Mouse (Mus musculus) urinary bladder, postnatal 4 days (tissue): ENCODE measurements at regions not wholly inside any gene's neighbourhood (a gene's known extent, or its start where the extent isn't known, plus 50 kb on each side); places are given as distances from the start of the nearest gene placed in this dataset.

Experiments
- DNase-seq, 2 experiments: peaks; one replicate each; pipeline ENCODE4 v3.0.0; 2021 to 2022; ENCODE audit warnings: low spot score in 2 of 2

DNA sequence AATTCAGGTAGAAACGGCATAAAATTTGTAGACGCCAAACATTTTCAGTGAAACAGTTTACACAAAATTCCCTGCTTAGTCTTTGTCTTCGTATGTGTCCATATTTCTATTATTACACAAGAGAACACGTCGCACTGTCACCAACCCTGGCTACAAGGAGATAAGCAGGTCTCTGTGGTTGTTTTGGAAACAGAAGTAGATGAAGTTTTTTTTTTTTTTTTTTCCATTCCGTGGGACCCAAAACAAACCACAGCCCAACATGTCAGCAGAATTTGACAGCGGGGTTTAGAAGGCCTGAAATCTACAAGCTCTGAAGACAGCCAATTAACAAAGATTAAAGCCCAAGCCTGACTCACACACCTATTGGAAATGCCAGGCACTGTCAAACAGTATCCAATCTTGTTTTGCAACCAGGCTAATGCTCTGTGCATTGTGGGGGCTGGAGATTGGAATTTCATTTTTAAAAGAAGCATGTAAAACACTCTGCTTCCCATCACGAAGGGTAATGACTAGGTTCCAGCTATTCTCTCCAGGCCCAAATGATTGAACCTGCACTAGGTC, 428.5 kb upstream of the Btbd3 start:
- DNase-seq = no peak

DNA sequence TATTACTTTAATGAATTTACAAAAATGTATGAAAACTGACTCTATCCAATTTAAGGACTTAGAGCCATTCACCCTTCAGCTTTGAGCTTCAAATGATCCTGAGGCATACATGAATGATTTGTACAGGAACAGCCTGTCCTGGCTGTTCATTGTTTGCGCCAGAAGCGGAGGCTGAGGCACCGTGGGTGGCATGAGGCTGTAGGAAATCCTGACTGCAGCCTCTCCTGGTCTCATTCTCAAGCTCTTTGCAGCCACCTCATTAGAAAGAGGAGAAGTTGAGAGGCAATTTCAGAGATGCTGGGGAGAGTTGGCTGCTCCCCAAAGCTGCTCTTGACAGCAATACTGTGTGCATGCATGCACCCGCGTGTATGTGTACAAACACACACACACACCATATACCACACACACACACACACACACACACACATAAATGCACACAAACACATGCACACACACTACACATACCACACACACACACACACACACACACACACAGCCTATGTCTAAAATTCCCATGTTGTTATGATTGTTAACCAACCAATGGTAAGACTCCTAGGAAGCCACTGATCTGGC, 434.9 kb upstream of the Btbd3 start:
- peak in 1 of 2 experiments; percentile 26 for DNase-seq

DNA sequence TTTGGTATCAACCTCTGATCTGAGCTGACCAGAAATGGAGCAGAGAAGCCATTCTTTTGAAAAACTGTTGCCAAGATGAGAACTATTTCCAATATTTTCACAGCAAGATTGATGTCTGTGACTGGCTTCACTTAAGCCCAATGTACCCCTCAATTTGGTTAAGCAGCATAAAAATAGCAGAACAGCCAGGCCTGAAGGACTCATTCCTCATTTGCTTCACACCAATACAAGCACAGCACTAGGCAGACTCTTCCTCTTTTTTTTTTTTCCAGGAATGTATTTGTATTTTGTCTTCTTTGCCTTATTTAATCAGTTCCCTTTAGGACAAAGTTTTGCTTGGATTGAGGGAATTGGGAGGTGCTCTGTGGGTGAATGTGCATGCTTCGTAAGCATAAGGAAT, 441.4 kb upstream of the Btbd3 start:
- DNase-seq = no peak

DNA sequence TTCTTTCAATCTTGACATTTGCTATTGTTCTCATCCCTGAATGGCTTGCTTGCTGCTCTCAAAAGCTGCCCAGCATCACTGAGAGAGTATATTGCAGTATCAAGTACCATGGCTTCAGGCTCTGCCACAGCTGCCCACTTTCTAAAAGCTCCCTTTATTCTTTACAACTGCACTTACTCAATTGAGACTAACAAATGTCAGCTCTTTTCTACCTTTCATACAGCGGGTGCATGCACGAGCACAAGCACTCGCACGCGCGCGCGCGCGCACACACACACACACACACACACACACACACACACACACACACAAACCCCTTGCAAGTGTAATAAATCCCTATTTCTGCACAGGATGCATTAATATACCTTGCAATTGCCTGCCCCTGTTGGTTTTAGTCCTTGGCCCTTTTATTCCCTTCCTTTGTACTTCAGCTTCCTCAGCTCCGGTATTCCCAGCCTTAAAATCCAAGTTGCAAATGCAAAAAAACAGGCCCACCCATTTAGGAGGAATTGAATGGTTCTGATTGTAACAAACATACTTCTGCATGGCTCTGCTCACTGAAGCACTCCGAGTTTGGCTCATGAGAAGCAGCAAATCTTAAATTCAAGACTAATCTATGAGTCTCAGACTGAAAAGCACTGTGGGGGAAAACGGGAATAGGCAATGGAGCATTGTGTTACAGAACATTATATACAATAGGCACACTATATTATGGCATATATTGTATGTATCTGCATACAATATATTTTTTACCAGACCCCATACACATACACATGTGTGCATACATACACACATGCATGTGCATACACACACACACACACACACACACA, 447.7 kb upstream of the Btbd3 start:
- DNase-seq = no peak

DNA sequence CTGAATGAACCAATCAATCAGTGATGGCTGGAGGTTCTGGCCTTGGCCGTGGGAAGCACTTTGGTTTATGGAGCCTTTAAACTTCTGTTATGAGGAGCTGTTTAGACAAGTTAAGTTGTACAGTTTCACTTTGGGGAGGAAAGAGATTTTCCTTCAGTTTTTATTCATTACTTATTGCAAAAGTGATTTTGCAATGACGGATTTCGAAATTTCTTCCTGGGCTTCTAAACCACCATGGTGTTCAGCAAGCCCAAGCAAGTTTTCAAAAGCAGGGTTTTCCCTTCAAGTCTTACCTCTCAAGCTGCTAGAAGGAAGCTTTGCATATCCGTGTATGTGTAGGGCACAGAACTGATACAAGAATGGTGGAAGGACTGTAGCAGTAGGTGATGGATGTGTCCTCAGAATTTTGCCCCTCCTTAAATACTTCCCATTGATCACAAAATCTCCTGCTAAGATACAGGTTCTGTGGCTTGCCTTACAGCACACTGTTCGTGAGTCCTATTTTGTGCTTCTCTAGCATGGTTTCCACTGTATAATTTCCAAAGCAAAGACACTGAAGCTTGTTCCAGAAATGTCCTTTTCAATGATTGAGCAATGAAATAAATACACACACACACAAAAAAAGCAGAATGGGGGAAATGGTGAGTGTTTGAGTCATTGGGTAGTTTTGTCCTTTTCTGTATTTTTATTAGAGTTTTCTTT, 448.6 kb upstream of the Btbd3 start:
- no peak for DNase-seq

DNA sequence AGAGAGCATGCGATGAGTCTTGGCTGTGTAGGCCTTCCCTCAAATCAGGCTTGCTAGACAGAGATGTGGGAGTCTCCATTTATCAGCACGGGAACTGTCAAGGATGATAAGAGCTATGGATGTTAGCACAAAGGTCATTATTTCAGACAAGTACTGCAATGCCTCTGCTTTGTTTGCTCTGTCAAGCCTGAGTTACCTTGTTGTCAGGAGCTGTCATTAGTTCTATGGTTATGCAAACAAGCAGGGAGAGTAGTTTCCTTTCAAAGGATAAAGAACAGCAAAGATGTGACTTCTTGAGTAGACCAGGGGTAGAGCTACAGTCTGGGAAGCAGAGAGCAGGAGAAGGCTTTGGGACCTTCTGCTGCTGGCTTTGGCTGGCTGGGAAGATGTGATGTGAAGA, 461.5 kb upstream of the Btbd3 start:
- DNase-seq = no peak

DNA sequence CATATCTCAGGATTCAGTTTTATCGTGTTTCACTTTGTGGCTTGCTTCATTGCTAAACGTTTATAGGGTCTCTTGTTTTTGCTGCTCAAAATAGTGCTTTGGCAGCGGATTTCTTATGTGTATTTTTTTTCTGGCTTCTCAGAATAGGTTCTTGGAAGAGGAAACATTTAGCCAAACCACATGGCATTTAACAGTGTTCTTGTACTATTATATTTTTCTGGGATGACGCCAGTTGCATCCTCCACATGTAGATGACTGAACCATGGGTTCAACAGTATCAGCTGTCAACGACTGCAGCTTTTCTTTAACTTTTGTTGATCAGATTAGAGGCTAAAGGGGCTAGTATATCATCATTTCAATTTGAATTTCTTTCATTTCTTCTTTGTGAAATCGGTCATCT, 472.3 kb upstream of the Btbd3 start:
- DNase-seq = no peak

DNA sequence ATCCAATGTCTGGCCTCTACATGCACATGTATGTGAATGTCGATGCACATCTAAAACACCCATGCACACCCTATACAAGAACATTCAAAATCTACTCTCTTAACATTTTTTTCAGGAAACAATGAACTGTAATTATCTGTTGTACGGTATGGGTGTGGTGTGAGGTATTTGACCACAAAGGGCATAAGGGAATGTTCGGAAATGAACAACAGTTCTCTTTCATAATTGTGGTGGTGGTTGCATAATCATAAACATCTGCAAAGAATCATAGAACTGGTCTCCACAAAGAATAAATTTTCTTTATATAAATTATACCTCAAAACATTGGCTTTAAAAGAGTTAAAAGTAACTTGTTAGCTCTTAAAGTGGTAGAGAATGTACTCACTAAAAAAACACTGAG, 478.9 kb upstream of the Btbd3 start:
- DNase-seq = no peak

DNA sequence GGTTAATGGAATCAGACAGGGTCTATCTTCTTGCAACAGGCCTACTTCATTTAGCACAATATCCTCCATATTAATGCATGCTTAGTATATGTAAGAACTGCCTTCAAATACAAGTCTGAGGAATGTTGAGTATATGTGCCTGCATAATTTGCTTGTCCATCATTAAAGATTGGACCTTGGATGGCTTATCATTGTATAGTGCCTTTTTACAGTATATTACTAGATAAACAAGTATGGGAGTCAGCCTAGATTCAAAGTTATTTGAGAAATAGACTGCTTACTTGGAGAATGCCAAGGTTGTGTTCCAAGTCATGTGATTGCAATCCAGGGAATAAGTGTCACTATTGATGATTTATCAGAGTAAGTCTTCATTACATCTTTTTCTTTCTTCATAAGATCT, 491.6 kb upstream of the Btbd3 start:
- DNase-seq = no peak

DNA sequence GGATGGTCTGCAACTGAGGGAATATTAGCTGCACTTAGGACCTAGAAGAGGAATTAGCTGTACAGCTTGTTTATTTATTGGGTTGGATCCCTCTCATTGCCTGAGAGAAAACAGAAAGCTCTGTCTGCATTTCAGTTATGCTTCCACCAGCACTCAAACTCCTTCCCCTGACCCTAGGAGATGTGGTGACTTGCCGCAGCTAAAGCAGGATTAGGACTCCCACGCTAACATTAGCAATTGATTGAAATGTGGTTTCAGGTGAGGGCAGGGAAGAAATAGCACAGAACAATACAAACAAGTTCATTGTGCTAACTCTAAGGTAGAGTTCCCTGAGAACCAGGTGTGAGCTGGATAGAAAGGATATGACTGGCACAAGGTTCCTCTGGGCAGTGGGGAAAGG, 496.9 kb upstream of the Btbd3 start:
- DNase-seq = no peak

DNA sequence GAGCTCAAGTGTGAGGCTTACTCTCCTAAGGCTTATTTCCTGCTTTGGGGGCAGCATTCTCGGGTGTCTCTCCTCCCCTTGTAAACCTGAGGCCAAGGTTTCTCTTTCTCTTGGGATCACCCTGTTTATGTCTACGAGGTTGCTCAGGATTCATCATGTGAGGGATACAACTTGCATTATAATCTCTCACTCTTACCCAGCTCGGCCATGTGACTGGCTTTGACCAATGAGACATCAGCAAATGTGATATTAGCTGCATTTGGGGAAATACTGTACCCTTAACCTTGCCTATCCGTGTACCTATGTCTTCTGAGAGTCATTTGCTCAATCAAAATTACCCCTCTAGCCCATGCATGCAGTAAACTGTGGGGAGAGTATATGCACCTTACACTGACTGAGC, 498.0 kb upstream of the Btbd3 start:
- DNase-seq = no peak

DNA sequence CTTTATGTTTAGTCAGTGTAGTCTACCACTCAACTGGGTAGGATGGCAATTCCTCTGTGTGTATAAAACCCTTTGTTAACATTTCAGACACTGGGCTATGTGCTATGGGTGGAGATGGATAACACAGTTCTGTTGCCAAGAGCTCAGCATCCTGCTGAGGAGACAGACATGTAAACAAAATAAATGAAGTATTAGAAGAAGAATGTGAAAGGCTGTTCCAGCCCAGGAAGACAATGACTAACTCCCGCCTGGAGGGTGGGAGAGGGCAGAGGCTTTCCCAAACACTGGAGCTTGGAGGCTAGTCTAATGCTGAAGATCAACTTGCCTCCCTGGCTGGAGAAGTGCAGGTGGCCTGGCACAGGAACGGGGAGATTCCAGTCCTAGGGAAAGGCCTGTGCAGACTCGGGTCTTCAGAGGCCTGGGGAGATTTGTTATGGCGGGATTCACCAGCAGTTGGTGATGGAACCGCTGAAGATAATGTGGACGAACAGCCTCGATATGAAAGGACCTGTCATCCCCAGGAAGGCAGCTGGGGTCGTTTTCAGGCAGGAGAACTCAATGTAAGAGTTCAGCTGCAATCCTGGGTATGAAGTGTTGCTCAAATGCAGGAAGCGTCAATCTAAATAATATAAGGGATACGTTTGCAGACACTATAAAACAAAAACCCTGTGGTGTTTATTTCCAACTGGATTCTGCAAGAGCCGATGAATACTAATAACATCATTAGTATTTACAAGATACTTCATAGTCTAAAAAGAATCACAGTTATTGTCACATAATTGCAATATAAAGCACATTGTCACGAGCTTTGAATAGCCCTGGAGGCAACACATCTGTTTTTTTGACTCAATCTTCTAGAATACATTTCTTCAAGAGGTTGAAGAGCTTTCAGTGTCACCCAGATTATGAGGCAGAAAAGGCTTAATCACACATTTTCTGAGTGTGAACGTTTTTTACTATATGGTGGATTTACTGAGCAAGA, 498.8 kb upstream of the Btbd3 start:
- DNase-seq = no peak

DNA sequence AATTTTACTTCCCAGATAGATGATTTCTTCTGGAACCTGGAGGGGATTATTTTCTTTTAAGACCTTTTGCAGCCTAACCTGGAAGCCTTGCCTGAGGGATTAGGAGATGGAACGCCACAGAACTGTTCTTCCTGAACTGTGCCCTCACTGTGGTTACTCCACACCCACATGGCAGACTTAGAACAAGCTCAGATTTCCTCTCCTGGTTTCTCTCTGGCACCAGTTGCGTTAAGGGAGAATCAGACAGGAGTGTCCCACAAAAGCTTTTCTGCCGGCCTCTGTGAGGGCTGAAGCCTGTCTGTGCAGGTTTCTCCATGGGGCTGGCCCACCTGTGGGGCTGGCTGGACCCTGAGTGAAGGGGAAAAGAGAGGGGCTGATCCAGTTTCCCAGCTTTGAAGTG, 500.1 kb upstream of the Btbd3 start:
- DNase-seq = no peak

DNA sequence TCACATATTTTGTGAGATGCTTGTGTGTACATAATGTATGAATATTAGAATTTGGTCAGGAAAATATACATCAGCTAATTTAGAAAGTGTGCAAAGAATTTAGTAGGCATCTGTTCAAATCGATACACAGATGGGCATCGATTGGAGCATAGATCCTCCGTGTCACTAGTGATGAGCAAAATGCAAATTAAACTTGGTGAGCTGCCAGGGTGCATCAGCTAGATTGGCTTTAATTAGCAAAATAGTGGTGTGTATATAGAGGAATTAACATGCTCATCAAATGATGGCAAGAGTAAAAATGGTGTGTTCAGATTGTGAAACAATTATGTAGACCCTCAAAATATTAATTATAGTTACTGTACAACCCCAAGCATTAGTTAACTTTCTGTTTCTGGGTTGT, 501.9 kb upstream of the Btbd3 start:
- DNase-seq = no peak

DNA sequence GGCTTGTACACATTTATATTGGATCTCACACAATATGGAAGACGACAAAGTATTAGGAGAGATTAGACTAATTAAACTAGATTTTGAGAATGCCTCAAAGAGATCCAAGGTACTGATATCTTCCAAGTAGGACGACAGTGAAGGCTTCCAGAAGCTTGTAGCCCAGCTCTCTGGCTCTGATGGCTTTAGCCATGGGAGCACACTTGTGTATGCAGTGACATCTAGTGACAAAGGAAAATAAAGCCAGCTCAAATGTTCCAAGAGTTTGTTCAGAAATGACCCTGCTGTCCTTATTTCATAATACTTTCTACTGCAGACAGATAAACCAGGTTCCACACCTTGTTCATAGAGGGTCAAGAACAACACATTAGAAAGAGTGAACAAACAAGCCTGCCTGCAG, 524.0 kb upstream of the Btbd3 start:
- no peak for DNase-seq

DNA sequence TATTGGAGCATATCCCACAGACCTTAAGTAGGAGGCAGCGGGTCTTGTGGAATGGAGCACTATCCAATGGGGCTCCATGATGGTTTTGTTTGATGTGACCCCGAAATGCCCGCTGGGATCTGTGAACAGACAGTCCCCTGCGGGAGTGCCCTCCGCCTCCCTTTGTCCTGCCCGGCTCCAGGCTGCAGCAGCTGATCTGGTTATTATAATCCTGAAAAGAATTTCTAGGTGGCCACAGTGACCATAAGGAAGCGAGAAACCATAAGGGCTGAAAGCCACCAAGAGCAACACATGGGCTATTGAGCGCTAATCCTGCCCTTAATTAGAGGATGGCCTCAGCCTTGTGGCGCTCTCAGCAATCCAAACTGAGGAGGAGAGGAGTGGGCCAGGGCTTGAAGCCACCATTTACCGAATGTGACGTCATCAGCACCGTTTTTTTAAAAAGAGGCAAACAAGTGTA, 525.9 kb upstream of the Btbd3 start:
- DNase-seq = no peak

DNA sequence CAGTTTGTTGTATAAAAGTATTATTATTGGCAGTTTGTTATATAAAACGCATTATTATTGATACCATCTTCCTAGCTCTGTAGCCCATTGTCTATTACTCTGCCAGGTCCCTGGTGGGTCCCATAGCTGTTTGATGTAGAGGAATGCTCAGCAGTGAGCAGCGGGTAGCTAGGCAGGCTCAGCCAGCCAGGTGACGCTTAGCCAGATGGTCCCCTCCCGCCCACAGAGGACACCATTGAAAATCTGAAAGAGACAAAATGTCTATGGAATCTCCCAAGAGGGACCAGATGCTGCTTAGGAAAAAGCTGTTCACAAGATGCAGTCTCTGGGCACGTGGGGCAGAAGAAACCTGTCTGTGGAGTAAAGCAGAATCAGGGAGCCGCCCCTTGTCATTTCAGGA, 526.5 kb upstream of the Btbd3 start:
- DNase-seq = no peak

DNA sequence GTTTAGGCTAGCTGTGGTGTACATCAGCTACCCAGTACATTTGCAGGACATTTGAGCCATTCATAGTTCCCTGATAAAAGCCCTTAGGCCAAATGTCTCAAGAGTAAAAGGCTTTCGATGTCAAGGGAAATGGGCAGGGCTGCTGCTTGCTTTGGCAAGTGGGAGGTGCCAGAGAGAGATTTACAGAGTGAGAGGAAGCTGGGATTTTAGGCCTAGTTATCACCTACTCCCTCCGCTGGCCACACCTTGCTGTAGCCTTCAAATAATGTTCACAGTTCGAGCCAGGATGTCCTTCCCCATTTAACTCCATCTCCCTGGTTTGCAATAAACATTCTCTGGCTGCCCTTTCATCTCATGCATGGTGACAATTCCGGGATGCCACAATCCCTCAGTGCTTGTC, 527.2 kb upstream of the Btbd3 start:
- DNase-seq = no peak

DNA sequence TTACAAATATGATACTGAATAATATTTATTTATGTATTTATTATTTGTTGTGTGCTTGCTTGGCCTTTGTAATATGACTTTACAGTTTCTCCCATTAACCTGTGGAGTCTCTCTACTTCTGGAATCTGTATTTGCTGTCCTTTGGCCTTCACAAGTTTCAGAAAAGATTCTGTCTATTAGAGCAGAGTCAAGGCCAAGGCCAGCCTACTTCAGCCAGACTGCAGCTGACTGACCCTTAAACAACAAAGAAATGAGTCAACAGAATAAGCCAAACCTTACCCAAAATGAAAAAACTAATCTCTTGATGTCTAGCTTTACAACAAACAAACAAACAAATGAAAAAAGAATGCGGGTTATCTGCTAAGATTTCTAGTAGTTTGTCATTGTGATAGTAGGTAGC, 532.7 kb upstream of the Btbd3 start:
- no peak for DNase-seq

DNA sequence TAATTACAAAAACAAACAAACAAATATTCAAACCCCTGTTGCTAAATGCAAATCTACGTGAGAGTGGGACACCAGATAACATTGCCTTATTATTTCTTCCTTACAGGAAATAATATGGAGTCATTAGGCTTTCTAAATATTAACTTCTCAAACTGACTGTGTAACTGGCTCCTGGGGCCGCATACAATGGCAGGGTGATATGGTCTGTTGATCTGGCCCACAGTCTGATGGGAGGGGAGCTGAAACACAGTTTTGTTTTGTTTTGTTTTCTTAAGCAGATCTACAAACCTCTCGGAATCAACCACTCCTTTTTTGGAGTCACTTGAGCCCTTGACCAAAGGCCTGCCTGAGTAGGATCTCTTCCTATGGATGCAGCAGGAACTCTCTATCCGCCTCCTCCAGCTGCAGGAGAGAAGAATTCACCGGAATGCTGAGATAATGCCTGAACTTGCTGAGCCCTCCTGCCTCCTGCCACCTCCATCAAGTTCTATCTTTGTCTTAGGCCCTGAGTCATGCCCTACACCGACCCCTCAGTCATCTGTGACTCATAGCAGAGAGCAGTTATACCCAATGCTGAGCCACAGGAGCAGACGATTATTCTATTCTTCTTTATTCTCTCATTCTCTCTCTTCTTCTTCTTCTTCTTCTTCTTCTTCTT, 534.5 kb upstream of the Btbd3 start:
- DNase-seq = no peak

DNA sequence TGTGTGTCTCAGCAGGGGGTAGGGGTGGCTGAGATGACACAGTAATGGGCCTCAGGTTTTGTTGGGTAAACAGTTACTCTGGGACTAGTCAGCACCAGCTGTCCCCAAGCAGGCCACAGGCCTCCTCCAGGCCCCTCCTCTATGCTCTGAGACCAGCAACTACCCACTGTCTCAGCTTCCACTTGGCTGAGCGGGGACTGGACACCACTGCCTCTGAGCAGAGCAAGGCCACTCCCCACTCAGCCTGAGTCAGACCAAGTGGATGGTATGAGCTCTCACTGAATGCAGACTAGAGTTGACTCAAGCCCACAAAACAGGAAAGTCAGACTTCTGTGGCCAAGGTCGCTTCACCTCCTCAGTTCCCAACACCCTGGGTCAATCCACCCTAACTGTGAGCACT, 540.5 kb upstream of the Btbd3 start:
- DNase-seq = no peak
